Mouse (Mus musculus) hindbrain, postnatal 0 days (tissue): ENCODE data around the gene Pdia2. TPM values are rescaled to one million over a fixed set of nuclear protein-coding genes. Genes with fewer than 3 reads are reported as not detected.

Experiments used
- ATAC-seq: fragments of 200-750 bp; cut with Nextera tagmentation; 2 replicates; pipeline ENCODE4 v1.8.0; 2017; ENCODE audit warnings: mild to moderate bottlenecking, moderate TSS enrichment, moderate library complexity
- DNase-seq: peaks from one replicate; pipeline ENCODE4 v3.0.0-alpha.2; 2015; ENCODE audit warnings: low spot score
- H3K27ac ChIP-seq: fragments of 300-500 bp; sonication (generic); 2 replicates; pipeline ENCODE4 v1.5.1; 2014; ENCODE audit warnings: mild to moderate bottlenecking
- H3K27me3 ChIP-seq: fragments of 300-500 bp; sonication (generic); 2 replicates; pipeline ENCODE4 v1.6.1; 2014; ENCODE audit warnings: low read length, mixed read lengths; ENCODE audit not compliant: insufficient read depth
- H3K36me3 ChIP-seq: fragments of 300-500 bp; sonication (generic); 2 replicates; pipeline ENCODE4 v1.6.1; 2014; ENCODE audit warnings: low read length, mixed read lengths; ENCODE audit not compliant: insufficient read depth
- H3K4me1 ChIP-seq: fragments of 300-500 bp; sonication (generic); 2 replicates; pipeline ENCODE4 v1.6.1; 2014; ENCODE audit warnings: antibody characterized with exemption, low read length, mixed read lengths; ENCODE audit not compliant: insufficient read depth
- H3K4me2 ChIP-seq: fragments of 300-500 bp; sonication (generic); 2 replicates; pipeline ENCODE4 v1.6.1; 2014; ENCODE audit warnings: low read depth, mild to moderate bottlenecking, low read length, moderate library complexity, mixed read lengths
- H3K4me3 ChIP-seq: fragments of 300-500 bp; sonication (generic); 2 replicates; pipeline ENCODE4 v1.5.1; 2014; ENCODE audit warnings: low read length
- H3K9ac ChIP-seq: fragments of 300-500 bp; sonication (generic); replicated peaks from 2 replicates; pipeline ENCODE4 v1.6.1; 2014; ENCODE audit warnings: mild to moderate bottlenecking, low read length, moderate library complexity, mixed read lengths
- H3K9me3 ChIP-seq: fragments of 300-500 bp; sonication (generic); 2 replicates; pipeline ENCODE4 v1.6.1; 2016; ENCODE audit warnings: low read length, mixed read lengths
- CTCF ChIP-seq: IDR thresholded peaks from 2 replicates; pipeline ENCODE4 v1.5.1; 2016; ENCODE audit warnings: antibody characterized with exemption, control low read depth, low read depth
- WGBS: fragments of 180-500 bp; shearing (Covaris S2); extraction: QIAGEN DNeasy Blood & Tissue Kit; methylation state at CpG from one replicate; pipeline ENCODE4 v1.1.7; 2014; 5-methylcytosine and 5-hydroxymethylcytosine counted together
- polyA plus RNA-seq: library from polyadenylated mRNA; unstranded; fragments of >200 nt; fragmentation: Nextera tagmentation; extraction: Ambion mirVana; gene quantifications from 2 replicates; pipeline ENCODE4 v1.2.1, GENCODE M21; 2015
- total RNA-seq: library from RNA; depleted of rRNA; stranded (reverse); fragments of >200 nt; gene quantifications from 2 replicates; pipeline ENCODE4 v1.2.3, GENCODE M21; 2014

Pdia2 gene
- total and polyA plus RNA-seq, 2 experiments from 2014 or later, result 0.09 TPM; not detected in 1

DNA sequence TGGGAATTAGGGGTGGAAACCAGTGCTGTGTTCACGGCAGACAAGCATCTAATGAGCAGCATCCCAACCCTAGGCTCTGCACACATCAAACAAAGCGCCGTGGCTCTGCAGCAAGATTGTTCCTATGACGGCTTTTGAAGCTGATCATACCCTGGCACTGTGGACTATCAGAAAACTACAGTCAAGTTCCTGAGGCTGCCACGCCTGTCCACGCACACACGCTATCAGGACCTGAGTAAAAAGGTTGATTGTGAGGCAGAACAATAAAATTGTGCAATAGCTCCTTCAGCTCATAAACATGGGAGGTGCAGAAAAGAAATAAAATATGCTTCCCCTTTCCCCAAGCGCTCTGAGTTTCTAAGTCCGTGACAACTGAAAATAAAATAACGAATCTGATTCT, 38.8 kb upstream of the Pdia2 start:
- Histone ChIP-seq H3K27ac (no peak overlapping the region), H3K9me3 (no peaks in the 10 kb centered on the region), H3K36me3 (no peaks in the 10 kb centered on the region), H3K4me3 (no peak overlapping the region), H3K4me2 (no peak overlapping the region), H3K27me3 (no peaks in the 10 kb centered on the region), H3K4me1 (no peaks in the 10 kb centered on the region), H3K9ac (no peak overlapping the region)
- no peak for ATAC-seq
- no peak for TF ChIP-seq CTCF
- WGBS, result 88% methylated on average over 10 of the region's 10 CpGs
- DNase-seq, result no peak

- H3K27me3 ChIP-seq, result no peaks in the 10 kb centered on the region
- peak overlapping the region; percentile 66 for H3K27ac ChIP-seq
- WGBS, result 52% methylated on average over 13 of the region's 13 CpGs
- H3K4me1 ChIP-seq, result no peaks in the 10 kb centered on the region
- no peaks in the 10 kb centered on the region for H3K36me3 ChIP-seq
- H3K4me3 ChIP-seq, result no peak overlapping the region
- H3K9me3 ChIP-seq, result no peaks in the 10 kb centered on the region
- DNase-seq (no peak), ATAC-seq (no peak)
- H3K4me2 ChIP-seq, result no peak overlapping the region
- H3K9ac ChIP-seq, result no peak overlapping the region
- no peak for TF ChIP-seq CTCF
Observed at GRCm38 (mm10) chr17:26235077-26235815, 36.4 kb upstream of the Pdia2 start.

- Histone ChIP-seq H3K4me1 (no peaks in the 10 kb centered on the region), H3K9me3 (no peaks in the 10 kb centered on the region), H3K36me3 (no peaks in the 10 kb centered on the region), H3K4me3 (no peak overlapping the region), H3K27ac (peak overlapping the region; percentile 66; the same call in 1 of the 2 replicates), H3K9ac (no peak overlapping the region), H3K27me3 (no peaks in the 10 kb centered on the region), H3K4me2 (no peak overlapping the region)
- ATAC-seq (no peak), DNase-seq (no peak)
- TF ChIP-seq CTCF, result 0 out of 2 replicates have a peak, but pooled peaks have one; percentile 14
- WGBS, result 92% methylated on average over 8 of the region's 8 CpGs
Observed at GRCm38 (mm10) chr17:26234386-26234785, 35.5 kb upstream of the Pdia2 start.

- Histone ChIP-seq H3K27ac (no peak overlapping the region), H3K27me3 (no peaks in the 10 kb centered on the region), H3K9me3 (no peaks in the 10 kb centered on the region), H3K9ac (no peak overlapping the region), H3K36me3 (no peaks in the 10 kb centered on the region), H3K4me3 (no peak overlapping the region), H3K4me1 (no peaks in the 10 kb centered on the region), H3K4me2 (no peak overlapping the region)
- no peak for TF ChIP-seq CTCF
- DNase-seq, result no peak
- ATAC-seq, result no peak
- 74% methylated on average over 8 of the region's 8 CpGs for WGBS
Observed at GRCm38 (mm10) chr17:26232863-26233262, 34.0 kb upstream of the Pdia2 start.

DNA sequence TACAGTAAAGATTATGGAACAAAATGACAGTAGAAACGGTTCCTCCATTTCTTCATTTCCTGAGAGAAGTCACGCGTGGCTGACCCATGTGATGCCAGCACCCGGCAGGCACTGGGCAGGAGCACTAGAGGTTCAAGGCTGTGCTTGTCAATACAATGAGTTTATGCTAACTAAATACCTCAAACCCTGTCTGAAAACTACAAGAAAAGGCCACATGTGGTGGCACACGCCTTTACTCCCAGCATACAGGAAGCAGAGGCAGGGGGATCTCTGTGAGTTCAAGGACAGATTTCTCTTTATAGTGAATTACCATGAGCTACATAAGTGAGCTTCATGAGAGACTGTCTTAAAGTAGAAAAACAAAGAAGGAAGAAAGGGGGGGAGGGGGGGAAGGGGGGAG, 32.3 kb upstream of the Pdia2 start:
- ATAC-seq, result no peak
- no peak overlapping the region for H3K27ac ChIP-seq
- TF ChIP-seq CTCF, result no peak
- WGBS, result 91% methylated on average over 5 of the region's 5 CpGs
- no peak for DNase-seq
- H3K9ac ChIP-seq, result no peak overlapping the region
- H3K4me2 ChIP-seq, result no peak overlapping the region
- no peaks in the 10 kb centered on the region for H3K9me3 ChIP-seq
- no peak overlapping the region for H3K4me3 ChIP-seq
- H3K36me3 ChIP-seq, result no peaks in the 10 kb centered on the region
- H3K27me3 ChIP-seq, result no peaks in the 10 kb centered on the region
- H3K4me1 ChIP-seq, result no peaks in the 10 kb centered on the region

- no peaks in the 10 kb centered on the region for H3K4me1 ChIP-seq
- H3K9ac ChIP-seq, result no peak overlapping the region
- H3K27ac ChIP-seq, result no peak overlapping the region
- H3K4me2 ChIP-seq, result no peak overlapping the region
- 97% methylated on average over 5 of the region's 5 CpGs for WGBS
- H3K36me3 ChIP-seq, result no peaks in the 10 kb centered on the region
- no peak overlapping the region for H3K4me3 ChIP-seq
- no peak for DNase-seq
- TF ChIP-seq CTCF, result no peak
- ATAC-seq, result no peak
- H3K27me3 ChIP-seq, result no peaks in the 10 kb centered on the region
- H3K9me3 ChIP-seq, result no peaks in the 10 kb centered on the region
Observed at GRCm38 (mm10) chr17:26229776-26230175, 30.9 kb upstream of the Pdia2 start.

DNA sequence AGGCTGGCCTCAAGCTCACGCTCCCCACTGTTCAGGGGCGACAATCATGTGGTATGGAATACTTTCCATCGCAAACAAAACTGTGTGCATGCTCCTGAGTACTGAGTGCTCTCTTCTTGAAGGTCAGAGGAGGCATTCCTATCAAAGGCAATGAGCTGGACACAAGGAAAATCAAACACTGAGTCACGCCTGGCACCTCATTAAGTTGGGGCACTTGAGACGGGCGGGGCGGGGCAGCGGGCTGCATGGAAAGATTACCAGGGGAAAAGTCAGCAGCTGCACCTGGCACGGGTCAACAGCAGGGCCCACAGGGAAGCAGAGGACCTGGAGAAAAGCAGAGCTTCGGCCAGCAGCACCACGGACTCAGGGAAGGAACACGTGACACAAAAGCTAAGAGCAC, 26.3 kb upstream of the Pdia2 start:
- ATAC-seq, result no peak
- H3K27ac ChIP-seq, result no peak overlapping the region
- WGBS, result 83% methylated on average over 12 of the region's 12 CpGs

More for the DNA sequence above, 26.3 kb upstream of the Pdia2 start:
- TF ChIP-seq CTCF, result no peak
- no peaks in the 10 kb centered on the region for H3K27me3 ChIP-seq
- no peak overlapping the region for H3K9ac ChIP-seq
- H3K4me2 ChIP-seq, result no peak overlapping the region
- 0 out of 2 replicates have a peak, but pooled peaks cover 3% of the 10 kb centered on the region for H3K36me3 ChIP-seq
- H3K9me3 ChIP-seq, result no peaks in the 10 kb centered on the region
- H3K4me3 ChIP-seq, result no peak overlapping the region
- DNase-seq, result no peak
- H3K4me1 ChIP-seq, result no peaks in the 10 kb centered on the region
